Mouse (Mus musculus) heart, postnatal 0 days (tissue): ENCODE measurements at regions not wholly inside any gene's neighbourhood (a gene's known extent, or its start where the extent isn't known, plus 50 kb on each side); places are given as distances from the start of the nearest gene placed in this dataset.

Experiments
- CTCF ChIP-seq: IDR thresholded peaks from 2 replicates; pipeline ENCODE4 v1.5.1; 2016; ENCODE audit warnings: antibody characterized with exemption, control low read depth, low read depth
- EP300 ChIP-seq: IDR thresholded peaks from 2 replicates; pipeline ENCODE4 v1.6.1; 2016; ENCODE audit warnings: antibody characterized with exemption, low read depth

GRCm38 (mm10) chr11:90824761-90825160, 136.6 kb upstream of the Tom1l1 start:
- no peak for TF ChIP-seq CTCF
- no peak for TF ChIP-seq EP300
